Mouse (Mus musculus) megakaryocyte, embryonic 14.5 days (primary cell): ENCODE results near the gene Ager. TPM values are rescaled to one million over a fixed set of nuclear protein-coding genes. Genes with fewer than 3 reads are reported as not detected.
A peak's percentile ranks its signal among the peaks of the same experiment; 100 is the strongest.

ENCODE experiments used
- H3K27me3 ChIP-seq: replicated peaks from 2 replicates; pipeline ENCODE3; 2012; ENCODE audit warnings: inconsistent platforms
- H3K36me3 ChIP-seq: replicated peaks from 2 replicates; pipeline ENCODE3; 2012; ENCODE audit warnings: low read length, inconsistent platforms, mixed read lengths
- H3K4me1 ChIP-seq: 2 replicates; pipeline ENCODE4 v1.6.1; 2012; ENCODE audit warnings: inconsistent platforms
- H3K4me3 ChIP-seq: replicated peaks from 2 replicates; pipeline ENCODE3; 2012; ENCODE audit warnings: moderate library complexity, mild to moderate bottlenecking, inconsistent platforms
- H3K9me3 ChIP-seq: 2 replicates; pipeline ENCODE4 v1.6.1; 2012; ENCODE audit warnings: inconsistent platforms
- FLI1 ChIP-seq: IDR thresholded peaks from 2 replicates; pipeline ENCODE4 v1.6.1; 2012; ENCODE audit warnings: low read length, inconsistent platforms, mixed read lengths
- GATA1 ChIP-seq: IDR thresholded peaks from 3 replicates; pipeline ENCODE4 v1.6.1; 2012; ENCODE audit warnings: mixed read lengths, low read length, inconsistent platforms, borderline replicate concordance
- polyA plus RNA-seq: library from polyadenylated mRNA; stranded (reverse); fragments of >175 nt; gene quantifications from 2 replicates; pipeline ENCODE4 v1.2.3, GENCODE M21; 2012; ENCODE audit warnings: low replicate concordance; ENCODE audit not compliant: insufficient read depth

Gene Ager
- polyA plus RNA-seq, 1 experiment = 32.8 TPM

DNA sequence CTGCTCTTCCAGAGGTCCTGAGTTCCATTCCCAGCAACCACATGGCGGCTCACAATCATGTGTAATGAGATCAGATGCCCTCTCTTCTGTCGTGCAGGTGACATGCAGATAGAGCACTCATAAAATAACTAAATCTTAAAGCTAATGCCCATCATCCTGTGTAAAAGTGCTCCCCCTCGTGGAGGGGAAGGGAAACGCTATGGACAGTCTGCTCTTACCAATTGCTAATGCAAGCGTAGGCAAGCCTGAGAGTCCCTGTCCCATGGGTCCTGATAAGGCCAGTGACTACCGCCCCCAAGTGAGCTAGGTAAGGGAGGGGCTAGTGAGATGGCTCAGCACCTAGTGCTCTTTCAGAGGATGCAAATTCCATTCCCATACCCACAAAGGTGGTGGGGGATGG is 21.3 kb downstream of the Ager start:
- TF ChIP-seq FLI1 (no peak), GATA1 (no peak)
- peak overlapping the region; percentile 3 for H3K4me3 ChIP-seq
- peaks cover 11% of the 10 kb centered on the region for H3K4me1 ChIP-seq
- no peaks in the 10 kb centered on the region for H3K27me3 ChIP-seq
- no peaks in the 10 kb centered on the region for H3K9me3 ChIP-seq
- peaks cover 74% of the 10 kb centered on the region for H3K36me3 ChIP-seq

DNA sequence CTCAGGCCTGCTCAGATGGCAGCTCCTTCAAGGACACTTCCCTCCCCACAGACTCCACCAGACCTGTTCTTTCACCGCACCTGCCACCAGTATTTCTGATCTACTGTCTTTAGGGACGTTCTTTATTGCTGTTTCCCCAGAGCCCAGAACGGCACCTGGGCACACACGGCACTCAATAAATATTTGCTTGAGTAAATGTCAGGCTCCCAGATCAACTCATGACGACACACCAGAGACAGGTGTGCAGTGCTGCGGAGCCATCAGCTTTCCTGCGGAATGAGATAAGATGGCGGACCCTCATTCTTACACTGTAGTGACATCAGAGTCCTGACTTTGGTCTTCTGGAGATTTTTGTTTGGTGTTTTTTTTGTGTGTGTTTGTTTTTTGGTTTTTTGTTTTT is 23.3 kb downstream of the Ager start:
- H3K9me3 ChIP-seq = no peaks in the 10 kb centered on the region
- peaks cover 14% of the 10 kb centered on the region for H3K4me1 ChIP-seq
- peaks cover 67% of the 10 kb centered on the region for H3K36me3 ChIP-seq
- TF ChIP-seq FLI1 (no peak), GATA1 (no peak)
- H3K27me3 ChIP-seq = no peaks in the 10 kb centered on the region
- H3K4me3 ChIP-seq = no peak overlapping the region

DNA sequence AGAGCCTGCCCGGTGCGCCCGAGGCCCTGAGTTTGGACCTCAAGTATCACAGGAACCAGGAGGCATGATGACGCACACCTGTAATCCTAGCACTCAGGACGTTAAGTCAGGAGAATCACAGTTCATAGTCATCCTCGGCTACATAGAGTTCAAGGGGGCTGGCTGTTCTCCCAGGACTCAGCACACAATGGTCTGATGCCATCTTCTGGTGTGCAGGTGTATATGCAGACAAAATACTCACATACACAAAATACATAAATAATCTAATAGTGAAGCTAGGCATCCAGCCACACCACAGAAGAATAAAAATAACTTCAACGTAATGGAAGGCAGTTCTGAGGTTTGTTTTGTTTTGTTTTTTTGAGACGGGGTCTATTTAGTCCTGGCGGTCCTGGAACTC is 25.5 kb downstream of the Ager start:
- Histone ChIP-seq H3K4me3 (no peak overlapping the region), H3K36me3 (peaks cover 53% of the 10 kb centered on the region), H3K9me3 (no peaks in the 10 kb centered on the region), H3K27me3 (peaks cover 8% of the 10 kb centered on the region), H3K4me1 (peaks cover 28% of the 10 kb centered on the region)
- TF ChIP-seq GATA1 (no peak), FLI1 (no peak)

DNA sequence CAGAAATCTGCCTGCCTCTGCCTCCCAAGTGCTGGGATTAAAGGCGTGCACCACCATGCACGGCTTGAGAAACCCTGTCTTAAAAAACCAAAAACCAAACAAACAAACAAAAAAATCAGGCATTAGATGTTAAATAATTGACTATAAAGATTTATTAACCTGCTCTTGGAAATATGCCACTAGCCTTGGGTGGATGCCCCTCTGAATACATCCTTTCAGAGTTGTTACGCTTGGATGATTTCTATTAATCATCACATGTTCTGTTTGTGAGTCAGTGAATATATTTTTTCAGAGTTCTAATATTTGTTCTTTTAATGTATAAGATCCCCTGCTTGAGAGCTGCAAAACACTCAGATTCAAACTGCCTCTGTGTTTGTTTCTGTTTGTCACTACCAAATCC is 27.3 kb downstream of the Ager start:
- Histone ChIP-seq H3K9me3 (no peaks in the 10 kb centered on the region), H3K27me3 (peaks cover 26% of the 10 kb centered on the region), H3K4me3 (no peak overlapping the region), H3K4me1 (peaks cover 38% of the 10 kb centered on the region), H3K36me3 (peaks cover 47% of the 10 kb centered on the region)
- TF ChIP-seq FLI1 = no peak
- TF ChIP-seq GATA1 = no peak

DNA sequence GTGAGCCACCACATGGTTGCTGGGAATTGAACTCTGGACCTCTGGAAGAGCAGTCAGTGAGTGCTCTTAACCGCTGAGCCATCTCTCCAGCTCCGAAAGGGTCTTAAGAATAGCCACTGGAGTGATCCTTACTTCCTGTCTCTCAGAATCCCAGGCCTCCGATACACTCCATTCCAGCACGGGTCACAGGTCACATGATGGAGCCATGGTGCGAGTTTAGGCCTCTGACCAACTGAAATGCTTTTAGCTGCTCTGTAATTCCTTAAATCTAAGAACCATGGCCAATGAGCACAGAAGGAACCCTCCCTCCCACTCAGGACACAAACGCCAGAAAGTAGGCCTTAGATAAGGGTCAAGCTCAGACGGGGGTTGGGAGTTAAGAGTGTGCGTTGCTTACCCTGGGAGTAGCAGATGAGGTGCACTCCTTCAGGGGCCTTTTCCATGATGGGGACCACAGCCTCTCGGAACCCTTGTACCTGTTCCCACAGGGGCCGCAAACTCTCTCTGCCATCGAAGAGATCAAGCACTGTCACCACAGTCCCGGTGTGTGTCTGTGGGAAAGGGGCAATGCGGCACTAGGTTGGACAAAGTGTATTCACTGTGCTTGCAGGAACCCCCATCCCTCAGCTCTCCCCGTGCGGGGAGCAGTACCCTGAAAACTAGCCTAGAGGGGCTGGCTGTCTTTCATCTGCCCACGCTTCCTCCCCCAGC is 28.6 kb downstream of the Ager start:
- peaks cover 50% of the 10 kb centered on the region for H3K4me1 ChIP-seq
- peaks cover 38% of the 10 kb centered on the region for H3K27me3 ChIP-seq
- no peaks in the 10 kb centered on the region for H3K9me3 ChIP-seq
- no peak for TF ChIP-seq GATA1
- H3K4me3 ChIP-seq = peak overlapping the region; percentile 94
- H3K36me3 ChIP-seq = peaks cover 40% of the 10 kb centered on the region

GRCm38 (mm10) chr17:34626773-34627092 is 29.1 kb downstream of the Ager start:
- Histone ChIP-seq H3K4me3 (peak overlapping the region; percentile 94), H3K9me3 (no peaks in the 10 kb centered on the region), H3K36me3 (peaks cover 37% of the 10 kb centered on the region), H3K27me3 (peaks cover 43% of the 10 kb centered on the region), H3K4me1 (peaks cover 55% of the 10 kb centered on the region)
- TF ChIP-seq GATA1 (no peak), FLI1 (no peak)

DNA sequence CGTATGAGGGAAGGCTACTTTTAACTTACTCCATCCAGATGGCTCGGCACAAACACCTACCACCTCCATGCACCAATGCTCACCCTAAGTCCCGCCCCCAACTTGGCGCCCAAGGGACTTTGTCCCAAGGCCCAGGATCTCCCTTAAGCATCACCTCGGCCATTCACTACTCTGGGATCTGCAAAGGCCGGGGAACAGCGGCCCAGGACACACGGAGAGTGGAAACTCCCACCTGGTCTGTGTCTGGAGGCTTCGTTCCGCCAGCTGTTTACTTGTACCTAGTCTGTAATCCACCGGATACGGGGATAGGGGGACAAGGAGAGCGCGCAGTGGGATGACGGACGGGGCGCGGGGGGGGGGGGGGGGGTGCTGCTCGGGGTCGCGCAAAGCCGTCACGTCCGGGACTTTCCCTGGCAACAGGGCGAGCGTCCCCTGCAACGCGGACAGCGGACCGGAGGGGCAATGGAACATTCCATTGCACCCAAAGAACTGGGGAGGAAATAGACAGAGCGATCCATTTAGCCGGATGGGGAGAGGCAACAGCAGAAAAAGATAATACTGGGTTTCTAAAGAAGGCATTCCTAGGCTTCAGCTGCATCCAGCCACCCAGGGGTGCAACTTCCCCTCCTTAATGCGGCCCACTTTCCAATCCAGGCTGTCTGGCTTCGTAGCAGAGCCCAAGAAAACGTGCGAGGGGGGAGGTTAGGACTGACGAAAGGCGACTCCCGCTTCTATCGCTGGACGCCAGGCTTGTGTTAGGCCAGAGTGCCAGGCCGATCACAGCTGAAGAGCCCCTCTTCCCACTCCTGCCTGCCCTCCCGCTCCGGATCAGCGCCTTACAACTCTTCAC is 29.7 kb downstream of the Ager start:
- Histone ChIP-seq H3K4me1 (peaks cover 61% of the 10 kb centered on the region), H3K4me3 (peak overlapping the region; percentile 94), H3K27me3 (peaks cover 49% of the 10 kb centered on the region), H3K9me3 (no peaks in the 10 kb centered on the region), H3K36me3 (peaks cover 32% of the 10 kb centered on the region)
- no peak for TF ChIP-seq FLI1
- no peak for TF ChIP-seq GATA1

DNA sequence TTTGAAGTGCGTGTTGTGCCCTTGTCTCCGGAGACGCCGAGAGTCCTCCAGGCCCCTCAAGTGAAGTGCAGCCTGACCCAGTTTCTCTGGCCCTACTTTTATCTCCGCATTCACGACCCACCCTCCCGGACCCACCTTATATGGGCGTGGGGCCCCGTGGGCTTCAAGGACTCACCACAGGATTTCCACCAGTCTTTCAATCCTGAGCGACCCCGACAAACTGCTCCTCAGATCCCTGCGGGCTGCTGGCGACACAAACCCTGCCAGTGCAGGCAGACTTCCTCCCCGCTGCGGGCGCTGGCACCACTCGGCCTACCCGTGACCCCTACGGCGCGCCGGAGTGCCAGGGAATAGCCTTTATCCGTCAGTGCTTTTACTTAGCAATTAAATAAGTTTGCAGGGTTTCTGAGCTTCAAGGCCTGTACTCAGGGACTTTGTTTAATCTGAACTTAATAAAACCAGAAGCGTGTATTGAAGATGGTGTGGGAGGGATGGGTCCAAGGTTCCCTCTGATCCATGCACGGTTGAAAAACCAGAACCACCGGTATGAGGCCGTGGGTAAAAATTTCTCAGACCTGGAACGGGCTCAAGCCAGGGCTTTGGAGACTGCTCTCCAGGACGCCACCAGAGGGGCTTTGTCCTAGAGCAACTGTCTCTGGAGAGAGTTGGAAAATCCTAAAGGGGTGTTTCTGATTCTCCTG is 30.4 kb downstream of the Ager start, which contains the start of gene Ppt2:
Ppt2 (minus strand) TSS at position 568 of the 701 bp plus-strand sequence.
- H3K27me3 ChIP-seq = peaks cover 55% of the 10 kb centered on the region
- no peaks in the 10 kb centered on the region for H3K9me3 ChIP-seq
- no peak for TF ChIP-seq FLI1
- no peak for TF ChIP-seq GATA1
- peak within 1 kb of the TSS; percentile 94 for H3K4me3 ChIP-seq
- peaks cover 67% of the 10 kb centered on the region for H3K4me1 ChIP-seq
- H3K36me3 ChIP-seq = peaks cover 24% of the 10 kb centered on the region

DNA sequence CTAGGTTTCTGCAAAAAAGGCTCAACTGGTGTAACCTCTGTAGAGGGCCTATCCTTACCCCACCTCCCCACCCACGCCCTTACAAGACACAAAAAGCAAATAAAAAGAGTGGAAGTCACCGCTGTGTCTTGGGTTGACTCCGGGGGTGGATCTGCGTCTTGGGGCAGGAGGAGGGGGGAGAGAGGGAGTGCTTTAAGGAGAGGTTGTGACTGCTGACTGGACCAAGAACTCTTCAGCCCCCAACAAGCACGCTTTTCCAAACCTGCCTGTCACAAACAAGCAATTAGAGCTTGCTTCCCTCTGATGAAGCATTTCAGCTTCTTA is 30.9 kb downstream of the Ager start:
- no peak overlapping the region for H3K4me3 ChIP-seq
- H3K27me3 ChIP-seq = peaks cover 60% of the 10 kb centered on the region
- H3K9me3 ChIP-seq = no peaks in the 10 kb centered on the region
- TF ChIP-seq GATA1 (no peak), FLI1 (no peak)
- H3K36me3 ChIP-seq = peaks cover 19% of the 10 kb centered on the region
- peaks cover 71% of the 10 kb centered on the region for H3K4me1 ChIP-seq

GRCm38 (mm10) chr17:34629221-34629751 is 31.6 kb downstream of the Ager start, which contains the start of gene Prrt1:
TSS of gene Prrt1 (plus strand) at chr17:34629533.
- Histone ChIP-seq H3K4me1 (peaks cover 72% of the 10 kb centered on the region), H3K36me3 (peaks cover 13% of the 10 kb centered on the region), H3K27me3 (peaks cover 63% of the 10 kb centered on the region), H3K4me3 (peak within 1 kb of the TSS; percentile 94), H3K9me3 (no peaks in the 10 kb centered on the region)
- TF ChIP-seq GATA1 (no peak), FLI1 (no peak)
